Mouse (Mus musculus) olfactory bulb, adult 2 months (tissue): ENCODE data around the gene Spata45.

ENCODE experiments used
- CTCF ChIP-seq: fragments of 200-500 bp; IDR thresholded peaks from 2 replicates; pipeline ENCODE4 v1.5.1; 2012; ENCODE audit warnings: low read depth, mild to moderate bottlenecking, low read length, moderate library complexity; ENCODE audit not compliant: insufficient read depth
- POLR2A ChIP-seq: fragments of 200-500 bp; IDR thresholded peaks from 2 replicates; pipeline ENCODE4 v1.6.1; 2012; ENCODE audit warnings: mild to moderate bottlenecking, low read depth, low read length, moderate library complexity; ENCODE audit not compliant: insufficient read depth

GRCm38 (mm10) chr1:191020217-191020924 is 16.1 kb upstream of the Spata45 start:
- no peak for TF ChIP-seq CTCF
- TF ChIP-seq POLR2A, result no peak
